Mouse (Mus musculus) cerebellum, adult 2 months (tissue): ENCODE results near the gene Usp47. TPM values are rescaled to one million over a fixed set of nuclear protein-coding genes. Genes with fewer than 3 reads are reported as not detected.

Experiments
- DNase-seq, 2 experiments: peaks; one replicate each; pipeline ENCODE4 v3.0.0; 2021
- H3K27ac ChIP-seq: fragments of 200-500 bp; 2 replicates; pipeline ENCODE4 v1.5.1; 2012; ENCODE audit warnings: low read length, control low read depth, inconsistent platforms; ENCODE audit not compliant: insufficient read depth
- H3K27me3 ChIP-seq: fragments of 200-500 bp; 2 replicates; pipeline ENCODE4 v1.6.1; 2012; ENCODE audit warnings: inconsistent platforms, mild to moderate bottlenecking, low read length, moderate library complexity; ENCODE audit not compliant: control insufficient read depth, insufficient read depth
- H3K4me1 ChIP-seq: fragments of 200-500 bp; 2 replicates; pipeline ENCODE4 v1.6.1; 2011; ENCODE audit warnings: low read length; ENCODE audit not compliant: control insufficient read depth, insufficient read depth
- H3K4me3 ChIP-seq: fragments of 200-500 bp; replicated peaks from 2 replicates; pipeline ENCODE3; 2011; ENCODE audit warnings: mild to moderate bottlenecking, low read depth, low read length, control low read depth; ENCODE audit not compliant: insufficient read depth
- CTCF ChIP-seq: fragments of 200-500 bp; IDR thresholded peaks from 2 replicates; pipeline ENCODE4 v1.5.1; 2011; ENCODE audit warnings: low read depth, mild to moderate bottlenecking, control low read depth, low read length, moderate library complexity, borderline replicate concordance; ENCODE audit not compliant: insufficient read depth
- POLR2A ChIP-seq: fragments of 200-500 bp; IDR thresholded peaks from 2 replicates; pipeline ENCODE4 v1.6.1; 2011; ENCODE audit warnings: low read length, control low read depth, borderline replicate concordance; ENCODE audit not compliant: insufficient read depth
- WGBS: fragments of 180-500 bp; shearing (Covaris S2); methylation state at CpG from one replicate; pipeline ENCODE4 v1.1.7; 2018; 5-methylcytosine and 5-hydroxymethylcytosine counted together
- polyA plus RNA-seq: library from polyadenylated mRNA; depleted of rRNA; stranded (reverse); fragments of >200 nt; gene quantifications from 2 replicates; pipeline ENCODE4 v1.2.3, GENCODE M21; 2012

Usp47 gene
- polyA plus RNA-seq, 1 experiment, result 45.1 TPM

DNA sequence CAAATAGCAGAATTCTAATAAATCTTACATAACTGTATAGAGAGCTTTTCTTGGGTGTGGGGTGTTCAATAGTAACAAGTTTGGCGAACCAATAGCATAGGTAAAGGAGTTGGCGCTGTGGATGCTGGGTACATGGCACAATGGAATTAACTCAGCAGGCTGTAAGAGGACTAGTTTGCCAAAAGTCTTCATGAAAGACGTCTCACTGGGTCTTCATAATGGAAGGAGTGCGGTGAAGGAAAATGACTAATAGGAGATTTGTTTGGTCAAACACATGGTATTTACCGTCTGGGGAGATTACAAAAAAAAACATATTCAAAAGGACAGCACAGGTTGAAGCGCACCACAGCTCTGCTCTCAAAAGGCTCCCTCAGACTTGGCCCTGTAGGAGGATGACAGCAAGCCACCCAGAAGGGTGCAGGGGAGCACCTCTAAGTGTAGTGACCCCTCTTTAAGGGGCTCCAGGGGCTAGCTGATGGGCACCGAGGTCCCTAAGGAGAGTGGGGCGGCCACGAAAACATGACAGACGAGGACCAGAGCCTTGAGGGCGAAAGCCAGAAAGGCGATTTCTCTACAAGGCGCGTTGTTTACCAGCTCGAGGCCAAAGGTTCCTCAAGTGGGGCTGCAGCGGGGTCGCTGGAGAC, 676 bp upstream of the Usp47 start:
- no peak for TF ChIP-seq CTCF
- TF ChIP-seq POLR2A, result no peak
- DNase-seq, result no peak
- 7% methylated on average over 17 of the region's 17 CpGs for WGBS

DNA sequence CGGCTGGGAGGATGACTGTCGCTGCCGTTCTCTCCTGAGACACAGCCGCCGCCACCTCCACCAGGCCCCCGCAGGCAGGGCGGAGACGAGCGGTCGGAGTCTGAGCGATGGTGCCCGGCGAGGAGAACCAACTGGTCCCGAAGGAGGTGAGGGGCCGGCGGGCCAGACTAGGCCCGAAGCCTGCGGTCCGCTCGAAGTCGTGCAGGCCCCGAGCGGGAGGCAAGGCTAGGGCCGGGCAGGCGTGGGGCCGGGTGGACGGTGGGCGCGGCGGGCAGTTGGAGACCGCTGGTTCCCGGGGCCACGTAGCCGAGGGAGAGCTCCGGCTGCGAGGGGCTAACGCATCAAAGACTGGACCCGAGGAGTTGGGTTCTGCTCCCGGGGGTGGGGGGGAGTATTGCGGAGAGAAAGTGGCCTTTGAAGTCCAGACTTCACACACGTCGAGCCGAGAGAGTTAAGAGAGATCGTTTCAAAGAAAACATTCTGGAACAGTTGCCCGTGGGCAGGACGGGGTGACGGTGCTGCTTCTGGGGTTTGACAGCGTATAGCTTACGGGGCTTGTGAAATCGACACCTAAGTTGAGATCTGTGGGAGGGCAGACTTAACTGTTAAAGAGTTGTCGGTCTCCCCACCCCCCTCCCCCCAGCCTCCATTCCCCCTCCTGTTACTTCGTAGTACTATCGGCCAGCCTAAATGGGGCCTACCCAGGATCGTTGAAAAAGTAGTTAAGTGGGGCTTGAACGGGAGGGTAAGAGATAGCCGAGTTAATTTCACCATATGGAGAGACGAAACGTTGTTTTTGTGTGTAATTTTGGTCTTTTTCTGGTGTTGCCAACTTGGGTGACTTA, 519 bp downstream of the Usp47 start:
- no peak for TF ChIP-seq CTCF
- no peak for TF ChIP-seq POLR2A
- Histone ChIP-seq H3K27ac (peak overlapping the region; percentile 78), H3K27me3 (no peaks in the 10 kb centered on the region; the same call in 1 of the 2 replicates), H3K4me3 (peak overlapping the region; percentile 60), H3K4me1 (no peaks in the 10 kb centered on the region; the same call in 1 of the 2 replicates)
- no peak for DNase-seq
- under 1% methylated on average over 58 of the region's 58 CpGs for WGBS

More for the DNA sequence above, 676 bp upstream of the Usp47 start:
- Histone ChIP-seq H3K4me1 (no peaks in the 10 kb centered on the region; the same call in 1 of the 2 replicates), H3K27ac (peak overlapping the region; percentile 90), H3K4me3 (peak overlapping the region; percentile 60), H3K27me3 (no peaks in the 10 kb centered on the region; the same call in 1 of the 2 replicates)

DNA sequence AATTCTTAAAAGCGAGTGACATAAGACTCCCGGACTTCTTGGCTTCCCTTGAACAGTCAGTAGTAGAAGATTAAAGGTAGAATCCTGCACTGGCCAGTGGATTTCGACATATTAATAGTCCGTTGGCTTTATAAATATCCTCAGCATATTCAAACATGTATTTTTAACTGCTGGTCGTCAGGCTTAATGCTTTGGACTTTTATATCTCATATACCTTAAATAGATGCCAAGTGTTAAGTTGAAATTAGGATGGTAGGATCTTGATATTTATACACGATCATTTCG, 1.1 kb downstream of the Usp47 start:
- Histone ChIP-seq H3K27ac (no peak overlapping the region), H3K4me3 (peak overlapping the region; percentile 60), H3K4me1 (no peaks in the 10 kb centered on the region; the same call in 1 of the 2 replicates), H3K27me3 (no peaks in the 10 kb centered on the region)
- WGBS, result 16% methylated on average over 7 of the region's 7 CpGs
- TF ChIP-seq CTCF (no peak), POLR2A (no peak)
- DNase-seq, result no peak

DNA sequence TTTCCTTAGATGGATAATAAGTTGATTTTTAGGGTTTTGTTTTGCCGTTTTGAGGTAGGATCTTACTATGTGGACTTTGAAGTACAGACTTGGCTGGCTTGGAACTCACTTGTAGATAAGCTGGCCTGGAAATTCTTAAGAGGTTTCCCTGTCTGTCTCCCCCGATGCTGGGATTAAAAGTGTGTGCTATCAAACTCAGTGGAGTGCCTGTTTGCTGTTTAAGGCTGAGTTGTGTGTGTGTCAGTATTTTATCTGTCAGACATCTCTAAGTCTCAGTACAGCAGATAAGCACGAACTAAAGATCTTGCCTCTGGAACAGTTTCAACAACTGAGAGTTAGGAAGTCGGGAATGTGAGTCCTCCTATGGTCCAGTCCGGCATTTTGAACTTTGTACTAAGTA, 1.6 kb downstream of the Usp47 start:
- TF ChIP-seq POLR2A (no peak), CTCF (no peak)
- Histone ChIP-seq H3K4me1 (no peaks in the 10 kb centered on the region; the same call in 1 of the 2 replicates), H3K27me3 (no peaks in the 10 kb centered on the region), H3K27ac (no peak overlapping the region), H3K4me3 (peak overlapping the region; percentile 7)
- no peak for DNase-seq
- 3% methylated on average over 5 of the region's 5 CpGs for WGBS

DNA sequence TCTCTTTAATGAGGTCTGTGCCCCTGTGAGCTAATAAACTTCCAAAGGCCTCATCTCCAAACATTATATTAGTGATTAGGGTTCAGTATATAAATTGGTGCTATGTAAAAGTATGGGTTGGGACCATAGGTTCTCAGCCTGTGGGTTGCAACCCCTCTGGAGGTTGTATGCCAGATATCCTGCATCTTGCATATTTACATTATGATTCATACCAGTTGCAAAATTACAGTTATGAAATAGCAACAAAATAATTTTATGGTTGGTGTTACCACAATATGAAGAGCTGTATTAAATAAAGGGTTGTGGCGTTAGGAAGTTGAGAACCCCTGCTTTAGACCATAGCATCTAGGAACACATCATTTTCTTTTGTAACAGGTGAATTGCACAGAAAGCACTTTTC, 7.3 kb downstream of the Usp47 start:
- 93% methylated on average over 1 of the region's 1 CpGs for WGBS
- no peak for DNase-seq

DNA sequence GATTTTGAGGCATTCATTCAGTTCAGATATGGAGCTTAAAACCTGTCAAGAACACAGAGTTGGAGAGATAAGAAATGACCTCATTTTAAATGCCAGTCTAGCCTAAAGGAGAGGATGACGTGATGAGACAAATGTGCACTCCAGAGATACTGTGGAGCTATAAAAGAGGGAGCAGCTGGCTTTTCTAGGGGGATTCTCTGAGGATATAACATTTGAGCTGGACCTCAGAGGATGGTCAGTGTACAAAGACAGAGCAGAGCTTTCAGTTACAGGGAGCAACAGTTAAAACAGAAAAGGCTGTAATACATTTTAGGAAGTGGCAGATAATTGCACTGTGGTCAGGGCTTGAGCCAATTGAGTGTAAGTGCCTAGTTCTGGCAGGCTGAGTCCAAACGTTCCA, 12.5 kb downstream of the Usp47 start:
- H3K4me1 ChIP-seq, result no peaks in the 10 kb centered on the region; the same call in 1 of the 2 replicates
- no peak overlapping the region for H3K27ac ChIP-seq
- TF ChIP-seq CTCF (no peak), POLR2A (no peak)
- no peaks in the 10 kb centered on the region for H3K27me3 ChIP-seq
- H3K4me3 ChIP-seq, result no peak overlapping the region
- WGBS, result 4% methylated on average over 2 of the region's 2 CpGs
- DNase-seq, result peak in 1 of 2 experiments; percentile 42

More for the DNA sequence above, 7.3 kb downstream of the Usp47 start:
- TF ChIP-seq POLR2A (no peak), CTCF (no peak)
- Histone ChIP-seq H3K4me3 (no peak overlapping the region), H3K27me3 (no peaks in the 10 kb centered on the region), H3K27ac (no peak overlapping the region), H3K4me1 (no peaks in the 10 kb centered on the region; the same call in 1 of the 2 replicates)

DNA sequence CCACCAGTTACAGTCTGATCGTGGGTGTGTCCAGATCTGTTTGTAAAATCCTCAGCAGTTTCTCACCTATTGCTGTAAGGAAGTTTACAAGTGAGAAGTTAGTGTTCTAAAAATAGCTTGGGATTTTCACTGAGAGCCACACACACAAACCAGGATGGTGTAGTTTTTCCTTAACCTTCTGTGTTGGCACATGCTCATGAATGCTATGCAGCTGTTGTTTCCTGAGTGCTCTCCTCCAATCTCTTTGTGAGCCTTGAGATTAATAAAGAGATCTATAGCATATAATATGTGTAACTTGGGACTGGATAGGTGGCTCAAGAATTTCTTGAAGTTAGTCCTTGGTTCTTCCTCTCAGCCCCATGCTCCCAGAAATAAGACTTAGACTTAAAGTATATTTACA, 13.3 kb downstream of the Usp47 start:
- no peak for DNase-seq
- TF ChIP-seq CTCF, result no peak
- TF ChIP-seq POLR2A, result no peak
- 73% methylated on average over 1 of the region's 1 CpGs for WGBS
- Histone ChIP-seq H3K27ac (no peak overlapping the region), H3K4me1 (no peaks in the 10 kb centered on the region; the same call in 1 of the 2 replicates), H3K4me3 (no peak overlapping the region), H3K27me3 (no peaks in the 10 kb centered on the region)
